Mouse (Mus musculus): ENCODE results near the gene Daam1. TPM values are rescaled to one million over a fixed set of nuclear protein-coding genes. Genes with fewer than 3 reads are reported as not detected.

The Daam1 gene
- 1 to 10 TPM; 1.9 to 2.0 TPM for polyA plus RNA-seq (2017; shearing (Covaris generic))

DNA sequence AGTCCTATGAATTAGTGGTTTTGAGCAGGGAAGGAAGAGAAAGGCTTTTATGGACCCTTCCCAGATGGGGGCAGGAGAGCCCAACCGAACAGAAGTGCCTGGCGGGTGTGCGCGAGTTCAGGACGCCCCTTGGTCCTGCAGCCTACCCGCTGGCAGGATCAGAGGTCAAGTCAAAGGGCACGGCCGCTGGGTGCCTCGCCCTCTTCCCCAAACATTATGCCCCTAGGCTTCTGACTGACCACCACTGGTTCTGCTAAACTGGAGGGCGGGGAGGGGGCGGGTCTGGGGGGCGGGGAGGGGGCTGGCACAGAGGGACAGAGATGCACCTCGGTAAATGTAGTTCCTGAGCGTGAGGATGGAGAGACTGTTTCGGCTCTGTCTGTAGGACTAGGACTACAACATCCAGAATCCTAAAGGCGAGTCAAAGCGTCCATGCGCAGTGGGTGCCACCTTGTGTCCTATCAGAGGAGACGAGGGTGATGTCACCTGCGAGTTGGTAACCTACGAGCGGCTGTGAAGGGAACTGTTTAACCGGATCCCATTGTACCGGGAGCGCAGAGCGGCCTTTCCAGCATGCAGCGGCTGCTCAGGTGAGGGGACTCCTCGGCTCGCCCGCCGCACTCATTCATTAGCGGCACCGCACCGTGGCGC is at the start of gene Daam1:
Gene Daam1, plus strand, starts transcription at position 472 of the 651 bp plus-strand sequence.
- ATAC-seq = peak; percentile 98

DNA sequence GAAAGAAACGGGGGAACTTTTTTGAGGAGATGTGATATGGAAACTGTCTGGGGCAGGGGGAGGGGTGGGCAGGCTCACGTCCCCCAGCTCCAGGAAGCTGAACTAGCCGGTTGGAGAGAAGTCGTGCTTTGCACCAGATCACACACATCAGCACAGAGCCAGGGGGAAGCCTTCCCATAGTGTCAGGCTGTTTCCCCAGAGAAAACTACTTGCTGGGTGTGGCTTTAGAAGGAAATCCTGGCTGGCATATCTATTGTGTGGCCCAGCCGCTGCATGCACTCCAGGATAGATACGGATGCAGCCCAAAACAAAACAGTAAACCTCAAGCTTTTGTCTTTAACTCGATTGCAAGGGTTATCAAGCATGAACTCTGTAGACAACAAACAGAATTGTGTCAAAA is 49.7 kb upstream of the Daam1 start:
- ATAC-seq = no peak

GRCm38 (mm10) chr12:71783970-71784369 is 46.9 kb upstream of the Daam1 start:
- ATAC-seq = no peak

GRCm38 (mm10) chr12:71784666-71785255 is 46.1 kb upstream of the Daam1 start:
- no peak for ATAC-seq

DNA sequence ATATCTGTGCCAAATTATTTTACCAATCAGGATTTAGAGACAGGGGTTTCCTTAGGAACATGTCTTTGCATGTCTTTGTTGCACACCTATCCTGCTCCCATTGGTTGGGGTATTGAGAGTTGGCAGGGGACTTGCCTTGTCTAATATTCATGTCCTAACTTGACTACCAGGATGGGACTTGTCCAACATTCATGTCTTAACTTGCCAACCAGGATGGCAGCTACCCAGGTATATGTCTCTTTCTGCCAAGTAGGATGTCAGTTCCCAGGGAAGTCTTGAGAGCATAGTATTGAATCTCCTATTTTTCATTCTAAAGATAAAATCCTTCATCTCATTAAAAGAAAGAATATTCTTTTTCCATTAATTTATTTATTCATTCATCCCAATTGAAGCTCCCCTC is 44.4 kb upstream of the Daam1 start:
- ATAC-seq = no peak

DNA sequence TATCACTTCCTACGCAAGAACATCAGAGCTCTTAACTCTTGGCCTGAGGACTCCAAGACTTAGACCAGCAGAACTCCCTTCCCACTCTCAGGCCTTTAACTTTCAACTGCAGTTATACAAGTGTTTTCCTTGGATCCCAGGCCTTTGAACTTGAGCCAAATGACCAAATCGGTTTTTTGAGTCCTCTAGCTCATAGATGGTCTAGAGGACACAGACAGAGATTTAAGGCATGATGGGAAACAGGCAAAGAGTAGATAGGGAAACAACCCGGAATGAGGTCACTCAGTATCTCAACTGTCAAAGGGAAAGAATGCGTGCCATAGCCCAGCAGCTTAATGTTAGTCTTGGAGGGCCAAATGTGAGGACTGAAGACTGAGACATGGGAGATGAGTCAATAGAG is 42.1 kb upstream of the Daam1 start:
- no peak for ATAC-seq

- ATAC-seq = no peak
These were observed 40.3 kb upstream of the Daam1 start for GRCm38 (mm10) chr12:71790581-71790980.

GRCm38 (mm10) chr12:71793114-71793513 is 37.8 kb upstream of the Daam1 start:
- ATAC-seq = no peak

DNA sequence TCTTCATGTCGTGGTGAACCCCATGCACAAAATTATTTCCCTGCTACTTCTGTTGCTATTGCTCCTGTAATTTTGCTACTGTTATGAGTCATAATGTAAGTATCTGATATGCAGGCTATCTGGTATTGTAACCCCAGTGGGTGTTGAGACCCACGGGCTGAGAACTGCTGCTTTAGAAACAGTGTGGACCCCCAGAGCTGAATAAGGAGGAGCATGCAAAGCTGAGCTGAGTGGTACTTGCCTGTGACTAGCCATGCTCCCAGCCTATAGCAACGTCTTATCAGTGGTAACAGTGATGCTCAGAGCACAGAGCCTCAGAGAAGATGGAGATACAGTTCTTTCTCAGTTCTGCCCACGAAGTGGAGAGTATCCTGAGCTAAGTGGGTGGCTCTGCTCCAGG is 35.3 kb upstream of the Daam1 start:
- ATAC-seq = no peak

DNA sequence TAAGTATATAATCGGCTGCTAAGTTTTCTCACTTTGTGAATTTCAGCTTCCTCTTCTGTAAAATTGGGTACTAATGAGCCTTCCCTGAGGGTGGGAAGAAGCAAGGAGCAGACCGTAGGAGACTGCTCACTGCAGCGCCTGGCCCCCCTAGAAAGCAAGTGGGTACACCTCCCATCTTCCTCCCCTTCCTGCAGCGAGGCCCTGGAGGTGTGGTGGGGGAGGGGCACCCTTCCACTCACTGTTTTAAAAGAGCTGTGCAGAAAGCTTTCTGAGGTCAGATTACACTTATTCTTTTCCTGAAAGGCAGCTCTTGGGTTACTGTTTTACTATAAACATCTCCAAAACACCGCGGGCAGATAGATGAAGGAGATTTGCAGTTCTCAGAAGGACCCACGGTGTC is 34.4 kb upstream of the Daam1 start:
- ATAC-seq = no peak

DNA sequence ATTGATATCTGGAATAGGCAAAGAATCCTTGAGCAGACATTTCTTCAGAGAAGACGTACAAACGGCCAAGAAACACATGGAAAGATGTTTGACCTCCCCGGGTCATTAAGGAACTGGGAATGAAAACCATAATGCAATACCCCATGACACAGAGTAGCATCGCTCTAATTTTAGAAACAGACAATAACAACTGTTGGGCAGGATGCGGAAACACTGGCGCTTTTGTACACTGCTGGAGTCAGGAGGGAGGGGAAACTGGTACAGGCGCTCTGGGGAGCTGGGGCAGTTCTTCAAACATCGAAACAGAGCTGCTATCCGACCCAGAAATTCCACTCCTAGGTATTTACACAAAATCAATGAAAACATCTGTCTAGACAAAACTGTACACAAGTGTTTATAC is 23.6 kb upstream of the Daam1 start:
- ATAC-seq = no peak

GRCm38 (mm10) chr12:71808631-71809030 is 22.2 kb upstream of the Daam1 start:
- no peak for ATAC-seq

DNA sequence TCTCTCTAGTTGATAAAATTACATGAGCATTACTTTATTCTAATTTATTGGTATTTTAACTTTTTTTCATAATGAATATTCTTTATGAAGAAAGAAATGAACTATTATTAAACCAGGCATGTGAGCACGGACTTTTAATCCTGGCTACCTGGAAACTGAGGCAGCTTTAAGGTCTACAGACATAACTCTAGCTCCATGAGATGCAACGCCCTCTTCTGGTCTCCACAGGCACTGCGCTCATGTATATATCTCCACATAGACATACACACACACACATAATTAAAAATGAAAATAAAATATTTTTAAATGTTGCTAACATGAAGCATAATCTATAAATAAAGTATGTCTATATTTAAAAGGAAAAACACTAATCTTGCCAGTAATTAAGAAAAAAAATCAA is 21.3 kb upstream of the Daam1 start:
- no peak for ATAC-seq

GRCm38 (mm10) chr12:71812567-71812966 is 18.3 kb upstream of the Daam1 start:
- ATAC-seq = no peak

GRCm38 (mm10) chr12:71813251-71813650 is 17.6 kb upstream of the Daam1 start:
- no peak for ATAC-seq

DNA sequence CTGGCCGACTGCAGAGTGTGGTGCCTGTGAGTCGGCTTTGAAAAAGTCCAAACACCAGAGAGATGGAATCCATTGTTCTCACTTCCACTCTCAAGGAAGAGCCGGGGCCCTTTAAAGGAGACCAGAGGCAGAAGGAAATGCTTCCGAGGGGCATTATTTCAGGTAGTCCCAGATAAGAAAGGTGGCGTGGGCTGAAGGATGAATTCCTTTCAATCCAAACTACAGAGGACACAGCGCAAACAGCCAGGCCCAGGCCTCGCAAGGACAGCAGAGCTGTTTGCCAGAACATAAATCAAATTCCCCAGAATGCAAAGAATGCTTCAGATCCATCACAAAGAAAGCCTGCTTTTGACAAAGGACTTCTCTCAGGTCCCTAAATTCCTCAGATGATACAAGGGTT is 17.1 kb upstream of the Daam1 start:
- ATAC-seq = no peak

DNA sequence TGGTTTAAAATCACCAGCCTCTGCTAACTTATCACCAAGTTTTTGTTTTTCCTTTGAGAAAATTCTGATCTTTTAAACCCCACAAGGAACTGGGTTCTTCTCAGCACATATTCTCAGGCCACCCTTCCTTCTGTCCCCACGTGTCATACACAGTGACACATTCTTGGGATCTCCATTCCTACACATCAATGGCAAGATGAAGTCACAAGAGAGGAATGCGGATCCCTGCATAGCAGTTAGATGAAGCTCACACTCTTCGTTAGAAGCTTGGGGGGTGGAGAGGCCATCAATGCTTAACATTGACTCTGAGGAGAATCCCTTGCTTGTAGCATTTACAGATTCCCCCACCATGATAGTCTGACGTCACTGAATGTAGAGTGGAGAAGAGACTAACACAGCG is 10.8 kb upstream of the Daam1 start:
- no peak for ATAC-seq

- no peak for ATAC-seq
These were observed 9.6 kb upstream of the Daam1 start for GRCm38 (mm10) chr12:71821272-71821671.

- no peak for ATAC-seq
These were observed 9.1 kb upstream of the Daam1 start for GRCm38 (mm10) chr12:71821743-71822142.

DNA sequence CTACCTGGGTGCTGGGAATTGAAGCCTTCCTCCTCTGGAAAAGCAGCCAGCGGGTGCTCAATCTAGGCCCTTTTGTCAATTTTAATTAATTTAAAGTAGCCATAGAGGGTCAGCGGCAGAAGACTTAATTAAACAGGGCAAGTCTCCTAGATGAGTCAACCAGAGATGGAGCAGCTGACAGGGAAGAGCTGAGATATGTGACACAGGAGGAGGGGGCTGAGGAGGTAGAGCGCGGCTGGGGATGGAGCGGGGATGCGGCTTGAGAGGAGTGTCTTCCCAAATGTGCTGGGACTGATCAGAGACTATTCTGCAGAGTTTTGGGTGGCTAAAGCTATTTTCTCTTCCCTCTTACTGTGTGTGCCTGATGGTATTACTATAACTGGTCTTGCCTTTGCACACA is 6.0 kb upstream of the Daam1 start:
- ATAC-seq = no peak

DNA sequence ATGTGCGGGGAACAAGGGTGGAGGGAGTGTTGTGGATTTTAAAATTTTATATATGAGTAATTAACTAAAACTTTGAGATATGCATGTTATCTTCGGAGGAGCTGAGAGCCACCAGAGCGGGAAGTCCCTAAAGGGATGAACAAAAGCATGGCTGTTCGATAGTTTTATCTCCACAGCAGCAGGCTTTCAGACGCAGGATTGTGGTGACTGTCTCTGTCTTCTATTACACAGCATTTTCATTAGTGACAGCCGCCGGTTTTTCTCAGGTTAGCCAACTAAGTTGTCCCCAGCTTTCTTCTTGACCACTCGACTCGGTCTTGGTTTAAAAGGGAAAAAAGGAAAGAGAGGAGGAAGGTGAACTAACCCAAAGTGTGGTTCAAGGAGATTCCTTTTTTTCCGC is 739 bp upstream of the Daam1 start:
- no peak for ATAC-seq

GRCm38 (mm10) chr12:71831258-71832087 is 595 bp downstream of the Daam1 start:
- ATAC-seq = peak; percentile 14

DNA sequence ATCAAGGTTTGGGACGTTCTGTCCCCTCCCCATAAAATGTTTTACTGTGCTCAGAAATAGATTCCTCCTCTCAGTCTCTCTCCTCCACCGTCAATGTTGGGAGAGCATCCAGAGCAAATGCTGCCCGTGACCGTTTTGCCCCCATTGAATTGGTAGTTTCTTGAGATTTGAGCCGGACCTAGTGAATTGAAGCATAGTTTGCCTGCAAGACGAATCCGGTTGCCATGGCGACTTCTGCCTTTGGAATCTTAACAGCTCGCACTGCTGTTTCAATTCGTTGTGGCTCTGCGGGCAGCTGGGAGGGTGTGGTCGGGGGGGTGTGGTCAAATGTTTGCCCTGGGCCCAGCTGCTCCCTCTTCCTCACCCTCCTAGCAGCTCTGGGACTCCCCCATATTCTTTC is 1.3 kb downstream of the Daam1 start:
- ATAC-seq = no peak

GRCm38 (mm10) chr12:71834041-71834440 is 3.2 kb downstream of the Daam1 start:
- ATAC-seq = no peak

All from activated CD4-positive, CD25-positive, alpha-beta regulatory T cell, adult 4 months (primary cell).